Mouse (Mus musculus) gastrocnemius, postnatal 36 days (tissue): ENCODE data around the gene Prdm1. TPM values are rescaled to one million over a fixed set of nuclear protein-coding genes. Genes with fewer than 3 reads are reported as not detected.

Experiments
- DNase-seq, 2 experiments: peaks; one replicate each; pipeline ENCODE4 v3.0.0; 2022
- intact Hi-C: fragments of 180-260 bp; cut with DNase I; formaldehyde crosslinking; loops from one replicate; pipeline ENCODE4 v1.15.1; 2025
- long read RNA-seq, 2 experiments: library from polyadenylated mRNA; stranded (forward); transcript quantifications; one replicate each; pipeline ENCODE4 v2.0.0; 2021
- total RNA-seq, 2 experiments: library from RNA; stranded (reverse); gene quantifications; 2 replicates each; pipeline ENCODE4 v1.2.3; 2021

Prdm1 gene
- under 1 TPM; 0.35 to 0.38 TPM for total RNA-seq
- long read RNA-seq, experiment 1, result 0 reads
- long read RNA-seq, experiment 2, result 0 reads

- no peak for DNase-seq
- intact Hi-C loops, result loop anchor here (10.0 kb wide), 1 partner anchor 466 kb away; no protein-coding TSS in a partner anchor
Observed at GRCm38 (mm10) chr10:44528291-44529082, at the start of gene Prdm1. Gene Prdm1 (minus strand): TSS chr10:44528501.

GRCm38 (mm10) chr10:44565971-44566370 is 37.7 kb upstream of the Prdm1 start:
- DNase-seq, result no peak
- intact Hi-C loops, result no loop called here

- intact Hi-C loops, result no loop called here
- no peak for DNase-seq
Observed at GRCm38 (mm10) chr10:44565109-44565508, 36.8 kb upstream of the Prdm1 start.

- intact Hi-C loops, result no loop called here
Observed at GRCm38 (mm10) chr10:44556845-44557244, 28.5 kb upstream of the Prdm1 start.

GRCm38 (mm10) chr10:44555317-44555716 is 27.0 kb upstream of the Prdm1 start:
- intact Hi-C loops, result no loop called here
- DNase-seq, result no peak

More at GRCm38 (mm10) chr10:44556845-44557244, 28.5 kb upstream of the Prdm1 start:
- DNase-seq, result no peak

- no peak for DNase-seq
- intact Hi-C loops, result no loop called here
Observed at GRCm38 (mm10) chr10:44553648-44554047, 25.3 kb upstream of the Prdm1 start.

GRCm38 (mm10) chr10:44539033-44539578 is 10.8 kb upstream of the Prdm1 start:
- intact Hi-C loops, result no loop called here
- no peak for DNase-seq

- intact Hi-C loops, result no loop called here
- DNase-seq, result no peak
Observed at GRCm38 (mm10) chr10:44538137-44538536, 9.8 kb upstream of the Prdm1 start.

GRCm38 (mm10) chr10:44530067-44530360 is 1.7 kb upstream of the Prdm1 start:
- DNase-seq, result no peak
- intact Hi-C loops, result no loop called here

GRCm38 (mm10) chr10:44529218-44530066 is 1.1 kb upstream of the Prdm1 start:
- DNase-seq, result peak; percentile 59 to 69
- intact Hi-C loops, result loop anchor here (10.0 kb wide), 1 partner anchor 465 kb away; no protein-coding TSS in a partner anchor

- intact Hi-C loops, result loop anchor here (10.0 kb wide), 1 partner anchor 467 kb away; no protein-coding TSS in a partner anchor
- no peak for DNase-seq
Observed at GRCm38 (mm10) chr10:44527651-44528050, 650 bp downstream of the Prdm1 start.

GRCm38 (mm10) chr10:44526751-44527591 is 1.3 kb downstream of the Prdm1 start:
- DNase-seq, result peak in 1 of 2 experiments; percentile 22
- intact Hi-C loops, result loop anchor here (10.0 kb wide), 1 partner anchor 468 kb away; no protein-coding TSS in a partner anchor

- intact Hi-C loops, result loop anchor here (10.0 kb wide), 1 partner anchor 475 kb away; no protein-coding TSS in a partner anchor
- DNase-seq, result no peak
Observed at GRCm38 (mm10) chr10:44520189-44520588, 8.1 kb downstream of the Prdm1 start.

GRCm38 (mm10) chr10:44518631-44519030 is 9.7 kb downstream of the Prdm1 start:
- DNase-seq, result no peak
- intact Hi-C loops, result no loop called here

GRCm38 (mm10) chr10:44513108-44513507 is 15.2 kb downstream of the Prdm1 start:
- no peak for DNase-seq
- intact Hi-C loops, result no loop called here

GRCm38 (mm10) chr10:44511029-44511428 is 17.3 kb downstream of the Prdm1 start:
- intact Hi-C loops, result no loop called here
- no peak for DNase-seq

GRCm38 (mm10) chr10:44508649-44509048 is 19.7 kb downstream of the Prdm1 start:
- no peak for DNase-seq
- intact Hi-C loops, result no loop called here

- no peak for DNase-seq
- intact Hi-C loops, result no loop called here
Observed at GRCm38 (mm10) chr10:44507984-44508383, 20.3 kb downstream of the Prdm1 start.

GRCm38 (mm10) chr10:44502891-44503290 is 25.4 kb downstream of the Prdm1 start:
- no peak for DNase-seq
- intact Hi-C loops, result no loop called here

GRCm38 (mm10) chr10:44499897-44500519 is 28.3 kb downstream of the Prdm1 start:
- intact Hi-C loops, result no loop called here
- no peak for DNase-seq
